Mouse (Mus musculus) heart, embryonic 10.5 days (tissue): ENCODE data around the gene Rtn2. TPM values are rescaled to one million over a fixed set of nuclear protein-coding genes. Genes with fewer than 3 reads are reported as not detected.

Experiments used
- polyA plus RNA-seq: library from polyadenylated mRNA; unstranded; fragments of >200 nt; fragmentation: Nextera tagmentation; extraction: Ambion mirVana; gene quantifications from 2 replicates; pipeline ENCODE4 v1.2.1, GENCODE M21; 2016

The Rtn2 gene
- polyA plus RNA-seq, 1 experiment from 2014 or later = 22.4 TPM

Other genes with a start within 250 kb of the Rtn2 start
- not detected in 2 replicates for gene Rsph6a, start 227.9 kb upstream of the Rtn2 start, polyA plus RNA-seq
- 14.8 and 18.0 TPM in 2 replicates for gene Dmwd, start 206.4 kb upstream of the Rtn2 start, polyA plus RNA-seq
- 16.9 and 17.7 TPM in 2 replicates for gene Dmpk, start 198.8 kb upstream of the Rtn2 start, polyA plus RNA-seq
- gene Six5, start 188.0 kb upstream of the Rtn2 start, polyA plus RNA-seq = 5.7 and 6.1 TPM in 2 replicates
- 1.7 and 2.1 TPM in 2 replicates for gene Gm4969, start 164.3 kb upstream of the Rtn2 start, polyA plus RNA-seq
- gene Fbxo46, start 162.8 kb upstream of the Rtn2 start, polyA plus RNA-seq = 12.2 and 13.1 TPM in 2 replicates
- 10.8 and 12.1 TPM in 2 replicates for gene Qpctl, start 133.3 kb upstream of the Rtn2 start, polyA plus RNA-seq
- gene Snrpd2, start 132.9 kb upstream of the Rtn2 start, polyA plus RNA-seq = 132 and 142 TPM in 2 replicates
- gene Gipr, start 116.5 kb upstream of the Rtn2 start, polyA plus RNA-seq = 9.7 and 12.8 TPM in 2 replicates
- 12.2 and 14.2 TPM in 2 replicates for gene Eml2, start 106.2 kb upstream of the Rtn2 start, polyA plus RNA-seq
- gene Gpr4, start 70.1 kb upstream of the Rtn2 start, polyA plus RNA-seq = 1.0 and 1.8 TPM in 2 replicates
- gene Opa3, start 54.3 kb upstream of the Rtn2 start, polyA plus RNA-seq = 46.8 and 47.9 TPM in 2 replicates
- gene Vasp, start 10.8 kb upstream of the Rtn2 start, polyA plus RNA-seq = 99.0 and 112 TPM in 2 replicates
- 0.13 TPM in 1 of 2 replicates, not detected in the other for gene Ppm1n, start 2.6 kb upstream of the Rtn2 start, polyA plus RNA-seq
- gene Fosb, start 27.4 kb downstream of the Rtn2 start, polyA plus RNA-seq = 0.24 and 0.27 TPM in 2 replicates
- gene Ercc1, start 62.2 kb downstream of the Rtn2 start, polyA plus RNA-seq = 74.0 and 84.2 TPM in 2 replicates
- gene Cd3eap, start 76.9 kb downstream of the Rtn2 start, polyA plus RNA-seq = 23.2 and 27.8 TPM in 2 replicates
- 12.0 and 16.2 TPM in 2 replicates for gene Ppp1r13l, start 77.1 kb downstream of the Rtn2 start, polyA plus RNA-seq
- gene Ercc2, start 99.4 kb downstream of the Rtn2 start, polyA plus RNA-seq = 19.2 and 19.3 TPM in 2 replicates
- 4.4 and 5.8 TPM in 2 replicates for gene Klc3, start 121.5 kb downstream of the Rtn2 start, polyA plus RNA-seq
- 3.6 and 9.8 TPM in 2 replicates for gene Ckm, start 122.2 kb downstream of the Rtn2 start, polyA plus RNA-seq
- gene Mark4, start 176.2 kb downstream of the Rtn2 start, polyA plus RNA-seq = 7.0 and 8.9 TPM in 2 replicates
- gene Exoc3l2, start 180.7 kb downstream of the Rtn2 start, polyA plus RNA-seq = 1.8 and 2.5 TPM in 2 replicates
- 1.5 and 2.0 TPM in 2 replicates for gene Bloc1s3, start 225.7 kb downstream of the Rtn2 start, polyA plus RNA-seq
- gene Trappc6a, start 225.8 kb downstream of the Rtn2 start, polyA plus RNA-seq = 95.3 and 107 TPM in 2 replicates
- 0.09 and 0.14 TPM in 2 replicates for gene Nkpd1, start 235.2 kb downstream of the Rtn2 start, polyA plus RNA-seq